Mouse (Mus musculus): ENCODE data around the gene Sema4d.

Gene Sema4d

DNA sequence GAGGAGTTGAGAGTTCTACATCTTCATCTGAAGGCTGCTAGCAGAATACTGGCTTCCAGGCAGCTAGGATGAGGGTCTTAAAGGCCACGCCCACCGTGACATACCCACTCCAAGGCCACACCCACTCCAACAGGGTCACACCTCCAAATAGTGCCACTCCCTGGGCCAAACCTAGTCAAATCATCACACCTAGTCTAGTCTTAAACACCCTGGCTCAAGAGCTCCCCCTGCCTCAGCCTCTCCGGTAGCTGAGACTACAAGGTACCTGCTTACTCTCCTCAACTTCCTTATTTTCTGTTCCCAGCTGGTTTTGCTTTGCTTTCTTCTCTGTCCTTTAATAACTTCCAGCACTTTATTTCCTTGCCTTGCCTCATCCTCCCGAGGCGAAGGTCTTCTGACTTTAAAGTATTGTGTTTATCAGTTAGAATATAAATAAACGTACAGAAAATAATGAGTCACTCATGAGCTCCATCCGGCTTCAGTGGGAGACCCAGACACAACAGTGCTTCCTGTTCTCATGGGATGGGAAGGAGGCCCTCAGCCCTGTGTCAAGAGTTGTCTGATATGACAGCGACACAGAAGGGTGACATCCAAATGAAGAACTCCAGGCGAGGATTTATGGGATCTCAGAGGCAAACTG lies 22.4 kb upstream of the Sema4d start:
- DNase-seq (ENCODE audit: low read depth in 2 of 2, low spot score in 2 of 2), result peak; percentile 66 to 78

DNA sequence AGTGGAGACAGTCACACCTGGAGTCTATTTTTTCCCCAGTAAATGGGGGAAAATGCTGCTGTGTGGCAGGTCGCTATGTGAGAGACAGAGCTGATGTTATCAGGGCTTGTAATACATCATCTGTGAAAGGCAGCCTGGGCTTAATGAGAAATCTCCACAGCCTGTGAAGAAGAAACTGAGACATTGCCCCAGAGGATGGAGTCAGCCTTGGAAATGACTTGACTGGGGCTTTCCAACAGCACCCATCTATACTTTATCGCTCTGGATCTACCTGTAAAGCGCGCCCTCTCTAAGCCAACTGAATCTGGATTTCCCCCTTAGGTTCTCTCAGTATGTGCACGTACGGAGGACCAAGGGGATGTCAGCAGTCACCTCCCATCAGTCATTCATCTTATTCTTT lies 21.1 kb upstream of the Sema4d start:
- DNase-seq (ENCODE audit: low read depth in 2 of 2, low spot score in 2 of 2), result no peak

DNA sequence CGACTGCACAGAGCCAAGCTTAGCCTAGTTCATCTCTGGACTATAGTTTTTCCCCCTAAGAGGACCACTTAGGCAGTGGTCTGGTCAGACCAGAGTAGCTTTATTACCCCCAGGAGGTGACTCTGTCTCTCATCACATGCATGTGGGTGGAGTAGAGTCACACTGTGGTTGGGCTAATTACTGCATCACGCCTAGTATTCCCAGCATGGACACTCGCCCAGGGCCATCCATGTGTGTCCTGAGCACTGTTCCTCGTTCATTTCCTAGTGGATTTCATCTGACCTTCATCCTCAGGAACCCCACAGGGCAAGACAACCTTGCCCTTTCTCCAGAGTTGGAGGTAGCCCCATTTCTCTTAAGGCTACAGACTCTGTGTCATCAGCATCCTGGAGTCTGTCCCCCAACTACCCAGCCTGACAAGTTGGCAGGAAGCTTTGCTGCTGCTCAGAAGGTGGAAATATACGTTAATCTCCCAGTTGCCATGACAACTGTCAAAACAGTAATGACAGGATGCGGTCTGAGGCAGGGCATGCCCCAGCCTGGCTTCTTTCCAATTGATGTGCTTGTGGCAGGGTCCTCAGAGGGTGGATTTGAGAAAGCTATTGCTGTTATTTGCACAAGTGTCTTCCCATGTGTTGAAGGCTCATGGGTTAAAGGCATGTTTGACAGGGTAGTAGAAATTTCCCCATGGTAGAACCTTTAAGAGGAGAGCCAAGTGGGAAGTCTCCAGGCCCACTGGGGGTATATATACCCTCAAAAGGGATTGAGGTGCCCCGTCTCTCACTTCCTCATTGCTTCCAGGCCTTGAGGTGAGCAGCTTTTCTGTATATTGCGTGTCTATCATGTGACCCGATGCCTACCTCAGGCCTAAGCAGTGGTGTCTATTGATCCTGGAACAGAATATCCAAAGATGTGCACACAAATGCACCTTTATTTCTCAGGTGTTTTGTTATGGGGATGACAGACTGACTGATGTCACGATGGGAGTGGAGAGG lies 20.4 kb upstream of the Sema4d start:
- DNase-seq (ENCODE audit: low read depth in 2 of 2, low spot score in 2 of 2), result peak; percentile 87 to 89

DNA sequence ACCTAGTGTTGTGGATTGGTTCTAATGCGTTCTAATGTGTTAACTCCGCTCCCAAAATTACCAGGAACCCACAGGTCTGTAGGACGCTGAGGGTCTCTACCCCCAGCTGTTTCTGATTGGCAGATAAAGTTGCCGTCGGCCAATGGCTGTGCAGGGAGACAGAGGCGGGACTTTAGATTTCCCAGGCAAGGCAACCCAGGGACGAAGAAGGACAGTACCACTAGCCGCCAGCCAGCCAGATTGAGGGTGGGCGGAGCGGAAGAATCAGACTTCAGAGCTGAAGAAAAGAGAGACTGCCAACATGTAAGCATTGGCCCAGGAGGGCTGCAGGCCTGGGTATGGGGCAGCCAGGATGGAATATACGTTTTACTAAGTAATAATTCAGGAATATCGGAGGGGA lies 14.6 kb upstream of the Sema4d start:
- DNase-seq (ENCODE audit: low read depth in 2 of 2, low spot score in 2 of 2), result no peak

DNA sequence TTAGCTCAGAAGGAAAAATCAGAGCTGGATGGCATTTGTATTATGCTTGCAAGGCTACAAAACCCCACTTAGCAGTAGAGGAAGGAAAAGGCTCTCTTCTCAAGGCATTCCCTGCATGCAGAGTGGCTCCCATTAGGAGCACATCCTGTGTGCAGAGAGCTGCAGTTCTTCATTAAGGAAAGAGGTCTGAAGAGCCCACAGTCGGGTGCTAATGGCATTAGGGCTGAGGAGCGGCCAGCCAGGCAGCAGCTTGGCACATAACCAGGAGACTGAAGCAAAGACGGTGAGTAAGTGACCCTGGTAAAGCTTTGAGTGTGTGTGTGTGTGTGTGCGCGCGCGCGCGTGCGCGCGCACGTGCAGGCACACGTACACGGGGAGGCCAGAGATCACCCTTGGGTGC lies 12.7 kb upstream of the Sema4d start:
- DNase-seq (ENCODE audit: low read depth in 2 of 2, low spot score in 2 of 2), result no peak

DNA sequence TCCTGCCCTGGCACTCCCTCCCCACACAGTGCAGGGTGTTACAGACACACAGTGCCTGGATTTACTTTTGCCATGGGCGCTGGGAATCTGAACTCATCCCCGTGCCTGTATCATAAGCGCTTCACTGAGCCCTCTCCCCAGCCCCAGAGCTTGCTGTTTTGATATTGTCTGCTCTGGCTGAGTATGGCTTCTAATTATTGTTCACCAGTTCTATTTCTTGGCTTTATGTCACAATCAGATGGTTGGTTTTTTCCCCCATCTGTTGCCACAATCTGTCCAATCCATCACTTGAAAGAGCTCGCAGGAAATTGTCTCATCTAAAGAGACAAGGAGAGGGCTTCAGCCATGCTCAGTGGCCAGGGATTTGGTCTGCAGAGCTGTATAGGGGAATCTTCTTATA lies 12.1 kb upstream of the Sema4d start:
- DNase-seq (ENCODE audit: low read depth in 2 of 2, low spot score in 2 of 2), result no peak

DNA sequence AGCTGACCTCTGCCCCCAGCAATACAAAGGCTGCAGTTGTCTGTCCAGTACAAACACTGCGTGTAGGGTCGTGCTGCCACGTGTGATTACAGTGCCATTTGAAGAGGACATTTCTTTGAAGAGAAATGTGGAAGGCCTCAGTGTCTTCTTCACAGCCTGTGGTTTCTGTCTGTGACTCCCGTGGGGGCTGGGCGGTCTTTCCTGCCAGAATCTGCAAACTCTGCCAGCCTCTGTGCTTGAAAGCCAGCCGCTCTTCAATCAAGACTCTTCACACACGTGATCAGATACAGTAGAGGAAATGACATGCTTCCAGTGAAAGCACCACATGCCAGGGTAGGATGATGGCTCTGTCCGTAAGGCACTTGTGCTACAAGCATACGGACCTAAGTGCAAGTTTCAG lies 7.4 kb upstream of the Sema4d start:
- DNase-seq (ENCODE audit: low read depth in 2 of 2, low spot score in 2 of 2), result peak; percentile 73 to 81

DNA sequence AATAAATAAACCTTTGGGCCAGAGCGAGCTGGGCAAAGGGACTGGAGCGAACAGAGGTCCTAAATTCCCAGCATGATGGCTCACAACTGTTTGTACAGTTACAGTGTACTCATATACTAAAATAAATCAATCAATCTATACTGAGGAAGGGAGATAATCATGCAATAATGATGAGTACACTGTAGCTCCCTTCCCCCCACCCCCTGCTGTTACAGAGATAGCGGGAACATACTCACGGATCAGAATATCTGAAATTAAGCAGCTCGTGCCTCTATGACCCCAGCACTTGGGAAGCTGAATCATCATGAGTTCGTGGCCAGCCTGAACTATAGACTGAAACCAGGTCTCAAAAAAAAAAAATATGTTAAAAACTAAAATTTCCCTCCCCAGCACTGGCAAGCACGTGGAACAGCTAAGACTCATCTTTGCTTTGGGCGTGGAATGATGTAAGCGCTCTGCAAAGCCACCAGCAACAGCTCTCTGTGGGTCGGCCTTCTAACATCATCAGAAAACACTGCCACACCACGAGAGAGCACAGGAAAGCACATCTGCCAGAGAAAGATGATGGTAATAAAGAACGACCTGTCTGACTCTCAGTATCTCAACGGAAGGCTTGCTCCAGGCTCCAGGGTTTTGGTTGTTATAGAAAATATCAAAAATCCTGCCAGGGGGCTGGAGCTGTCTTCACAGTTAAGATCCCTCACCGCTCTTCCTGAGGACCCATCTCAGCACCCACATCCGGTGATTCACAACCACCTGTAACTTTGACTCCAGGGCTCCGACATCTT lies 6.4 kb upstream of the Sema4d start:
- DNase-seq (ENCODE audit: low read depth in 2 of 2, low spot score in 2 of 2), result peak in 1 of 2 experiments; percentile 34

DNA sequence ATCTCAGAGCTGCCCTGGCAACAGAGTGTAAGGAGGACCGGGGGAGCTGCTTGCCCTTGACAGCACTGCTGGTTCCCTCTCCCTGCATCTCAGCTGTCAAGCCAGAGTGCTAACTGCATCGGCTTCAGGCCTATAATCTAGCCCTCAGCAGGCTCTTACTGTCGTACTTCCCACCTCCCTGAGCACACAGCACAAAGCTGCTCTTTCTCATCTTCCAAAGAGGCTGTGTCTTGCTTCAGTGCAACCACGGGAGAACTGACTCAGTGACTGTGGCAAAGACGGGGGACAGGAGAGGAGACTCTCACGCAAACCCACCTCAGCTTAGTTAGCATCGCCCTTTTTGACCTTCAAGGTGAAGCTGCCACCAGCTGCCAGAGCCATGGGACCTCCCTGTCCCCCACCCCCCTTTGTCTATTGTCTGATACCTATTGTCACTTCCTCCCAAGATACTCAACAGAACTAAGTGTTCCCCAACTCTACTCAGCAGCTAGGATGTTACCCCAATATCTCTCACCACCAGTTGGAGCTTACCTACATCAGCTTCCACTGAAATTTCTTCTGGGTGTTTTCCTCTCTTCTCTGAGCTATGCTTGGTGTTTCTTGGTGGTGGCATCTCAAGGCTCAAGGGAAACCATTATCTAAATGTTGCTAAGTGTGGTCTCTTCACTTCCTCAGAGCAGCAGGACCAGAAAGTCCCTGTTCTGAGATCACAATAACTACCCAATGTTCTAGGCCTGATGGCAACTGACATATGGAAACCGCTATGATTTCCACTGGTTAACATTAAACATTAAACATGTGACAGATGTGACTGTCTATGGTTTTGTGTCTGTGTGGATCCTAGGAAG lies 4.6 kb upstream of the Sema4d start:
- DNase-seq (ENCODE audit: low read depth in 2 of 2, low spot score in 2 of 2), result peak; percentile 44 to 46

DNA sequence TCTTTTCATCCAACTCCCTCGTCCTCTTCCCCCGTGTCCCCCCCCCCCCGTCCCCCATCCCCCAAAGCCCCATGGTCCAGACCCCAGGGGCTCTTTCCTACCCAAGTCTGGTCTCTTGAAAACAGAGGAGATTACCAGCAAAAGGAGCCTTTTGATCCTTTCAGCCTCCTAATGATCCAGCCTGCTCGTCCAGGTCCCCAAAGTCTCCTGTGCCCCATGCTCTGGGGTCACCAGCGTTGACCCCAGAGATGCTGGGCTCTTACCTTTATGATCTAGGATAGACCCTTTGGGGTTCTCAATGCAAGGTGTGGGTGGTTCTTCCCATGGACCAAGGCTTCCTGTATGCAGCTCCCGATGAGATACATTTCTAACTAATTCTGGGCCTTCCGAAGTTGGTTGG lies 401 bp upstream of the Sema4d start:
- no peak for DNase-seq (ENCODE audit: low read depth in 2 of 2, low spot score in 2 of 2)

DNA sequence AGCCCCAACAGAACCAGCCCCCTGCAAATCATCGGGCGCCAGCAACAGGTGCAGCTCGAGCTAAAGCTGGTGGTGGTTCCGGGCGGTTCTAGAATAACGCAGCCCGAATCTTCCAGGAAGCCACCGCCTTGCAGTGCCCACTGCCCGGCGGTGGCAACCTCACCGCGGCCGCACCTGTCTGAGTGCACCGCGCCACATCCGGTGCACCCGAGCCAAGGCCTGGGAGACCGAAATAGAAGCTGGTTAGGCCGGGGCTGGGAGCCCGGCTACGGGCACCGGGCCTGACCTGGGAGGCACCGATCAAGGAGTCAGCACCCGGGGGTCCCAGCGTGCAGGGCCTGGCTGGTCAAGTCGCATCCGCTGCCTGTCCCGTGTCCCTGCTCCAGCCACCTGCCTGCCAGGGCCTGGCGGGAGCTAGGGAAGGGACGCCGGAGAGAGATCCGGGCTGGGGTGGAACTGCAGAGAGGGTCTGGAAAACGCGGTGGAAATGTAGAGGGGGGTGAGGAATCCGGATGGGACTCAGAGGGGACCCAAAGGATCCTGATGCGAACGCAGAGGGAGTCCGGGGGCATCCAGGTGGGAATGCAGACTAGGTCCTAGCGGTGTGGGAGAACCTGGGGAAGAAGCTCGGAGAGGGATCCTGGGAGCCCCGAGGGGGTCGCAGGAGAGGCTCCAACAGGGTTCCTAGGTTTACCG lies 670 bp downstream of the Sema4d start:
- peak; percentile 68 to 69 for DNase-seq (ENCODE audit: low read depth in 2 of 2, low spot score in 2 of 2)

DNA sequence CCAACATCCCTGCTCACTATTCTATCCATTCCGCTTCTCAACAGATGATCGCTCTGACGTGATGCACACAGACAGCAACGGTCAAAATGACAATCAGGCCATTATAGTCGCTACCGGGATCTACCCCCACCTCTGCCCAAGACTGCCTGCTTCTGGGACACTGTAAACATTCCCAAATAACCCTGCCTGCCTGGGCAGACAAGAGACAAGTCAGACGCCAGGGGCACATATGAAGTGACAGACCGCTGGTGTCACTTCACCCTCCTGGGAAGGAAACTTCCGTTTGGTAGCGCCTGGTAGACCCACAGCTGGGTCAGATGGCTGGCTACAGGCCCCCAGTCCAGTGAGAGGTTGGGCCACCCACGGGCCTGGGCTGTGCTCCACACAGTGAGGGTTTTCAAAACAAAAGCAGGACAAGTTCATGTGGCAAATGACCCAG lies 1.4 kb downstream of the Sema4d start:
- no peak for DNase-seq (ENCODE audit: low read depth in 2 of 2, low spot score in 2 of 2)

DNA sequence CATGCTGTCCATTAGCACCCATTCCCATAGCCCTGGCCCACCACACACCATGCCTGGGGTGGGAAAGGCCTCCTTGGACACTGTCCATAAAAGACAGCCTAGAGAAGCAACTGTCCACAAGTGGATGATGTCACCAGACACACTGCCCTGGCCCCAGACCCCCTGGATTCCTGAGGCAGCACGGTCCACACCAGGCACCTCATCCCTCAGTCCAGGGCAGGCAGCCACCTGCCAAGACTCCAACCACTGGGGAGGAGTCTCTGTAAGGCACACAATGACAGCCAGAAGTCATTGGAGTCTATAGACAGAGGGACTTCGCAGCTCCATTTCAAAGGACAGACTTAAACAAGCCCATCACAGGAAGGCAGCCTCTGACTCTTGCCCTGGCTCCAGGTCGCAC lies 1.9 kb downstream of the Sema4d start:
- no peak for DNase-seq (ENCODE audit: low read depth in 2 of 2, low spot score in 2 of 2)

DNA sequence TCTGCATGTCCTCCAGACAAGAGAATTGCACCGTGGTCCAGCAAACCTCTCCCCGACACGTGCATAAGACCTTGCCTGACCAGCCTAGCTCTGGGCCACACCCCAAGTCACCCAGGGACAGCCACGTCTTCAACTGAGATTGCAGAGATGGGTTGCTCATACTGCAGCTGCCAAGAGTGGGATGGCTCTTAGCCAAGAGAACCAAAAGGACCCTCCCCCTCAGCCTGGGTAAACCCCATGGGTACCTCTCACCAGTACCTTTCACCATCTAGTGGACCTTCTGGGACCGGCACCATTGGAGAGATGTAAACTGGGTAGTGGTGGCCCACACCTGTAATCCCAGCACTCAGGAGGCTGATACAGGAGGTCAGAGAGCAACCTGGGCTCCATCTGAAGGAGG lies 2.8 kb downstream of the Sema4d start:
- no peak for DNase-seq (ENCODE audit: low read depth in 2 of 2, low spot score in 2 of 2)

DNA sequence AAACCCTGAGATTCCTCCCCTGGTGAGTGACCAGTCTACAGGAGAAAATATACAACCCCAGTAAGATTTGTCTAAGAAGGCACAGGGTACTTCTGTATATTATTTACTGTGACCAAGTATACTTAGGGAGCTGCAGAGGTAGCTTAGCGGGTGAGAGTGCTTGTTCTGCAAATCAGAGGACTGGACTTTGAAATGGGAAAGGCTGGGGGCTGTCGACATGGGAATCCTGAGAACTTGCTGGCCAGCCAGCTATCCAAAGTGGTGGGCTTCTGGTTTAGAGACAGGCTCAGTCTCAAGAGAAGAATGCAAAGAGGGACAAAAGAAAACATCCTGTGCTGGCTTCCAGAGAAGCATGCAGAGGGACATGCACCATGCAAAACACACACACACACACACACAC lies 5.7 kb downstream of the Sema4d start:
- DNase-seq (ENCODE audit: low read depth in 2 of 2, low spot score in 2 of 2), result no peak

DNA sequence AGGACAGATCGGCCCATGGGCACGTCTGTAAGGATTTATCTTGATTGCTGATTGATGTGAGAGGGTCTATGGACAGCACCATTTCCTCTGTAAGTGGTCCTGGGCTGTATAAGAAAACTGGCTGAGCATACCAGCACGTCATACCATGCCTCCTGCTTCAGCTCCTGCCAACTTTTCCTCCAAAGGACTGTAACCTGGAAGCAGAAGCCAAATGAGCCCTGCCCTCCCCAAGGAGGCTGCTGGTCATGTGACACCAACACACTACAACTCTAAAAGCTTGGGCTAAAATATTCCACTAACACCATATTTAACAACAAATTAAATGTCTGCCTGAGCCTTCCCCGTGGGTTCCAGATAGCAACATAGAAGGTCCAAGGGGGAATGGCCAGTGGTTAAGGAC lies 6.9 kb downstream of the Sema4d start:
- DNase-seq (ENCODE audit: low read depth in 2 of 2, low spot score in 2 of 2), result no peak

DNA sequence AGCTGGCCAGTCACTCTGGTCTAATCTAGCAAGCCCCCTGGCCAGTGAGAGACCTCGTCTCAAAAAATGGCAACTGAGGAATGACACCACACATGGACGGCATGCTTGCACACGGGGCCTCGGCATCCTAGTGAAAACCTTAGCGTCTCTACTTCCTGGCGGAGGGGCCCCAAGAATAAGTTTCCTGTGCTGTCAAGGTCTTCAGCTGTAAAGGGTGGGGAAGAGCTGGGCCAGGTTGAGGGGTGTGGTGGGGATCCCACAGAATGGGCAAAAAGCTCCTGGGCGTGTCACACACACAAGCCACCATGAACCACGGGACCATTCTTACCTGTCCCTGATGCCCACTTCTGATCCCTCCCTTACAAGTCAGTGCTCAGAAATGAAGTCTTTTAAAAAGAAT lies 9.1 kb downstream of the Sema4d start:
- DNase-seq (ENCODE audit: low read depth in 2 of 2, low spot score in 2 of 2), result no peak

DNA sequence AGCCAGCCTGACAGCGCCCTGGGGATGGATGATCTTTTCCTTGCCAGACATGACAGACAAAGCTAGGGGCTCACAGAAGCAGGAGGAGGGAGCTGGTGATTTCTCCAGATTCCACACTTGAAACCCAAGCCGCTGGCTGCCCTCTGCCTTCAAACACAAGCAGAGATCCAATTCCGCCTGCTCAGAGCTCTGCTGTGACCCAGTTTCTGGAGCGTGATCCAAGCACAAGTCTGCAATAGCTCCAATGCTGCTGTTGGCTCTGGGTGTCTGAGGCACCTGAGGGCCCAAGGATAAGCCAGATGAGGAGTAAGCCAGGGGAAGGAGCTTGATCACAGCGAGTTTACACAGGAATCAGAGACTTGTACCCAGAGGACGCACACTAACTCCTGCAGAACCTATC lies 9.7 kb downstream of the Sema4d start:
- DNase-seq (ENCODE audit: low read depth in 2 of 2, low spot score in 2 of 2), result no peak

DNA sequence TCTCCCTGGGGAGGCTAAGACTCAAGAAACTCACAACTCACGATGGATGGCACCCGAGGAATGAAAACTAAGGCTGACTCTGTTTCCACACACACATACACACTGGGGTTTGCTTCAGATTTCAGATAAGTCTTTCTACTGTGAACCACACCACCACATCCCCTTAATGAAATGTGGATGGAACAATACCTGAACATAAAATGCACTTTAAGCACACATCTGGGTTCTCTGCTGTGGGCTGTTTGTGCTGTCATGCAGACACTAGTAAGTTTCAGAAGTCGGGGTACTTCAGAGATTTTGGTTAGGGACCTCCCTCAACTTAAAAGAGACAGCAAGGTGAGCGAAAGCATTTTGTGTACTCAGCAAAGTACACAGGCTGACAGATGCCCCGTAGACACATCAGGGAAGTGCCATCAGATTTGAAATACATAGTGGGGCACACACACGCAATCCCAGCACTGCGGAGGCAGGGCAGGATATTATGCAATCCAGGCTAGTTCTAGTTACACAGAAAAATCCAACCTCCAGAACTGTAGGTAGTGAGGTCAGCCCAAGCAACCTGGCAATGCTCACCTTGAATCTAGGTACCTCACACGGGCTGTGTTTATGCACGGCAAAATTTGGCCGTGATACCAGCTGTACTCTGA lies 12.9 kb downstream of the Sema4d start:
- DNase-seq (ENCODE audit: low read depth in 2 of 2, low spot score in 2 of 2), result no peak

Data from CD8-positive naive resting alpha-beta T cell, adult 2 months (primary cell).